Mouse (Mus musculus) forebrain, postnatal 0 days (tissue): ENCODE measurements around the gene Adap1. TPM values are rescaled to one million over a fixed set of nuclear protein-coding genes. Genes with fewer than 3 reads are reported as not detected.
A peak's percentile ranks its signal among the peaks of the same experiment; 100 is the strongest.

Experiments used
- ATAC-seq: fragments of 200-750 bp; cut with Nextera tagmentation; 2 replicates; pipeline ENCODE4 v1.8.0; 2017; ENCODE audit warnings: mild to moderate bottlenecking, moderate library complexity
- DNase-seq: peaks from one replicate; pipeline ENCODE4 v3.0.0-alpha.2; 2015
- H3K27ac ChIP-seq: fragments of 300-500 bp; sonication (generic); 2 replicates; pipeline ENCODE4 v1.5.1; 2014; ENCODE audit warnings: low read depth, mild to moderate bottlenecking, antibody characterized with exemption, low read length, moderate library complexity, mixed read lengths
- H3K27me3 ChIP-seq: fragments of 300-500 bp; sonication (generic); 2 replicates; pipeline ENCODE4 v1.6.1; 2014; ENCODE audit warnings: mild to moderate bottlenecking, low read length, mixed read lengths; ENCODE audit not compliant: insufficient read depth
- H3K36me3 ChIP-seq: fragments of 300-500 bp; sonication (generic); 2 replicates; pipeline ENCODE4 v1.6.1; 2014; ENCODE audit warnings: mild to moderate bottlenecking, moderate library complexity; ENCODE audit not compliant: insufficient read depth
- H3K4me1 ChIP-seq: fragments of 300-500 bp; sonication (generic); 2 replicates; pipeline ENCODE4 v1.6.1; 2014; ENCODE audit warnings: antibody characterized with exemption; ENCODE audit not compliant: insufficient read depth
- H3K4me2 ChIP-seq: fragments of 300-500 bp; sonication (generic); 2 replicates; pipeline ENCODE4 v1.6.1; 2014; ENCODE audit warnings: low read depth, mild to moderate bottlenecking, moderate library complexity
- H3K4me3 ChIP-seq: fragments of 300-500 bp; sonication (generic); 2 replicates; pipeline ENCODE4 v1.5.1; 2014; ENCODE audit warnings: low read depth, low read length, mixed read lengths
- H3K9ac ChIP-seq: fragments of 300-500 bp; sonication (generic); 2 replicates; pipeline ENCODE4 v1.6.1; 2014; ENCODE audit warnings: mild to moderate bottlenecking
- H3K9me3 ChIP-seq: fragments of 300-500 bp; sonication (generic); 2 replicates; pipeline ENCODE4 v1.6.1; 2016; ENCODE audit warnings: low read length
- CTCF ChIP-seq: sonication (generic); IDR thresholded peaks from 2 replicates; pipeline ENCODE4 v1.5.1; 2016; ENCODE audit warnings: antibody characterized with exemption, control low read depth, low read depth
- WGBS: fragments of 180-500 bp; shearing (Covaris S2); extraction: QIAGEN DNeasy Blood & Tissue Kit; methylation state at CpG from one replicate; pipeline ENCODE4 v1.1.7; 2014; 5-methylcytosine and 5-hydroxymethylcytosine counted together
- polyA plus RNA-seq: library from polyadenylated mRNA; unstranded; fragments of >200 nt; fragmentation: Nextera tagmentation; extraction: Ambion mirVana; gene quantifications from 2 replicates; pipeline ENCODE4 v1.2.1, GENCODE M21; 2015
- total RNA-seq: library from RNA; depleted of rRNA; stranded (reverse); fragments of >200 nt; gene quantifications from 2 replicates; pipeline ENCODE4 v1.2.3, GENCODE M21; 2014

Gene Adap1
- total and polyA plus RNA-seq, 2 experiments from 2014 or later: 128 to 188 TPM

GRCm38 (mm10) chr5:139331742-139332141 is 6.3 kb upstream of the Adap1 start:
- TF ChIP-seq CTCF: peak; percentile 96
- WGBS: 21% methylated on average over 8 of the region's 8 CpGs
- H3K4me1 ChIP-seq: no peaks in the 10 kb centered on the region
- H3K9me3 ChIP-seq: no peaks in the 10 kb centered on the region
- H3K27ac ChIP-seq: no peak overlapping the region
- no peak overlapping the region for H3K4me2 ChIP-seq
- H3K4me3 ChIP-seq: no peak overlapping the region
- H3K36me3 ChIP-seq: peaks cover 22% of the 10 kb centered on the region
- ATAC-seq (no peak), DNase-seq (peak; percentile 77)
- no peak overlapping the region for H3K9ac ChIP-seq
- no peaks in the 10 kb centered on the region for H3K27me3 ChIP-seq

GRCm38 (mm10) chr5:139330766-139331165 is 5.3 kb upstream of the Adap1 start:
- 63% methylated on average over 7 of the region's 7 CpGs for WGBS
- Histone ChIP-seq H3K9ac (no peak overlapping the region), H3K4me2 (no peak overlapping the region), H3K27ac (no peak overlapping the region), H3K27me3 (no peaks in the 10 kb centered on the region), H3K4me1 (peaks cover 3% of the 10 kb centered on the region; the same call in 1 of the 2 replicates), H3K9me3 (no peaks in the 10 kb centered on the region), H3K4me3 (no peak overlapping the region), H3K36me3 (peaks cover 14% of the 10 kb centered on the region)
- no peak for DNase-seq
- no peak for ATAC-seq
- no peak for TF ChIP-seq CTCF

GRCm38 (mm10) chr5:139327634-139328020 is 2.2 kb upstream of the Adap1 start:
- ATAC-seq (no peak), DNase-seq (no peak)
- WGBS: 74% methylated on average over 7 of the region's 7 CpGs
- Histone ChIP-seq H3K36me3 (no peaks in the 10 kb centered on the region), H3K27ac (no peak overlapping the region), H3K9ac (no peak overlapping the region), H3K4me1 (peaks cover 16% of the 10 kb centered on the region; the same call in 1 of the 2 replicates), H3K27me3 (no peaks in the 10 kb centered on the region), H3K4me2 (no peak overlapping the region), H3K4me3 (no peak overlapping the region), H3K9me3 (no peaks in the 10 kb centered on the region)
- TF ChIP-seq CTCF: no peak

GRCm38 (mm10) chr5:139326986-139327633 is 1.7 kb upstream of the Adap1 start:
- WGBS: 74% methylated on average over 7 of the region's 7 CpGs
- Histone ChIP-seq H3K9ac (no peak overlapping the region), H3K36me3 (no peaks in the 10 kb centered on the region), H3K4me1 (peaks cover 16% of the 10 kb centered on the region; the same call in 1 of the 2 replicates), H3K27ac (no peak overlapping the region), H3K9me3 (no peaks in the 10 kb centered on the region), H3K27me3 (no peaks in the 10 kb centered on the region), H3K4me2 (no peak overlapping the region), H3K4me3 (no peak overlapping the region)
- ATAC-seq (no peak), DNase-seq (no peak)
- no peak for TF ChIP-seq CTCF

DNA sequence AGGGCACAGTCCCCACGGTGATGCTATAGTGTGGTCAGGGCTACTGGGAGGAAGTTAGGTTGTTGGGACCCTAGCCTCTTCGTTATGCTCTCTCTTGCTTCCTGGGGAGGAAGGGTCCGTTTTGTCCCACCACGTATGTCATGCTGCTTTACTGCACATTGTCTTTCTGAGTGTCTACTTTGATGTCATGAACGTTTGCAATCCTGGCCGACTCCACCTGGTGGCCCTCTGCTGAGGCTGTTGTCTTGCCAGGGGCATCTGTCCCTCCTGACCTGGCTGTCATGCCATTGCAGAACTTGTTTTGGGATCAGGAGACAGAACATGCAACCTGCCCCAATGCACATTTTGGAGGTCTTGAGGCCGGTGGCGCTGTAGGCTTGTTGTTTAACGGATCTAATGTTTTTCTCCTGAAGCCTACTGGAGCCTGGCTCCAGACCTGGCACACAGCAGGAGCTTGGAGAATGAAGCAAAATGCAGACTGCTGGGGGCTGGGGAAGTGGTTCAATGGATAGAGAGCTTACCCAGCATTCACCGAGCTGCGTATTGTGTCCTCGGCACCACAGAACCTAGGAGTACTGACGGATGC is 782 bp upstream of the Adap1 start:
- TF ChIP-seq CTCF: peak; percentile 40
- no peak overlapping the region for H3K27ac ChIP-seq
- no peak overlapping the region for H3K4me3 ChIP-seq
- no peak overlapping the region for H3K9ac ChIP-seq
- 60% methylated on average over 13 of the region's 13 CpGs for WGBS
- ATAC-seq: no peak
- H3K4me2 ChIP-seq: peak overlapping the region; percentile 81
- H3K36me3 ChIP-seq: no peaks in the 10 kb centered on the region
- no peak for DNase-seq
- H3K27me3 ChIP-seq: no peaks in the 10 kb centered on the region
- no peaks in the 10 kb centered on the region for H3K9me3 ChIP-seq
- peaks cover 16% of the 10 kb centered on the region; the same call in 1 of the 2 replicates for H3K4me1 ChIP-seq

DNA sequence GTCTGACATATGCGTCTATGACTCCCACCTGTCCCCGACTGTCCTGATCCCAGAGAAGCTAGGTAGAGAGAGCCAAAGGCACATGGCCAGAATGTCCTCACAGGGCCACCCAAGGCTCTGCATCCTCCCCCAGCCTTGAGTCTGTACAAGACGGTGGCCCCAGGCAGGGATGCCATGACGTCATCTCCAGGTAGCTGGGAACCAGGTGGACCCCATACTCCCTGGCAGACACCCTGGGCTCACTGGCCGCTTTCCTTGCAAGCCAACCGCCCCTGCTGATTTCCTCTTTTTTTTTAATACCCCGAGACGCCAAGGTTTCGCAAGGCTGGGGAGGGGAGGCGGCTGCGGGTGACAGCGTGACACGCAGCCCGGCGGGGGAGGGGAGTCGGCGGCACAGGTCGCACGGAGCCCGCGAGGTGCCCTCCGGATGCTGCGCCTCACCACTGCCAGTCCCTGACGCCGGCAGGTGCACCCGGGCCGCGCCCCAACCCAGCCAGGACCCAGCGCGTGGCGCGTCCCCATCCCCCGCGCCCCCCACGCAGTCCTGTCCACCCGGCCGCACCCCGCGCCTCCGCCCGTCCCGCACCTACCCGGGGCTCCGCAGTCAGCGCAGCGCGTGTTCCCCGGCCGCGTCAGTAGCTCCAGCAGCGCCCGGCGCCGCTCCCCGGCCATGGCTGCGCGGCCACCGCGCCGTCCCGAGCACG is 579 bp downstream of the Adap1 start:
- ATAC-seq (peak; percentile 59), DNase-seq (peak; percentile 60)
- WGBS: 4% methylated on average over 48 of the region's 62 CpGs
- H3K36me3 ChIP-seq: no peaks in the 10 kb centered on the region
- H3K9ac ChIP-seq: peak overlapping the region; percentile 86
- no peak for TF ChIP-seq CTCF
- peak overlapping the region; percentile 79 for H3K4me3 ChIP-seq
- H3K4me2 ChIP-seq: peak overlapping the region; percentile 81
- no peaks in the 10 kb centered on the region for H3K9me3 ChIP-seq
- H3K27ac ChIP-seq: peak overlapping the region; percentile 78
- H3K4me1 ChIP-seq: peaks cover 16% of the 10 kb centered on the region; the same call in 1 of the 2 replicates
- H3K27me3 ChIP-seq: no peaks in the 10 kb centered on the region

GRCm38 (mm10) chr5:139324045-139324491 is 1.4 kb downstream of the Adap1 start:
- Histone ChIP-seq H3K27ac (peak overlapping the region; percentile 78; the same call in 1 of the 2 replicates), H3K36me3 (no peaks in the 10 kb centered on the region; the same call in 1 of the 2 replicates), H3K4me3 (peak overlapping the region; percentile 79), H3K27me3 (no peaks in the 10 kb centered on the region), H3K4me2 (peak overlapping the region; percentile 81), H3K9ac (peak overlapping the region; percentile 86), H3K9me3 (no peaks in the 10 kb centered on the region), H3K4me1 (peaks cover 16% of the 10 kb centered on the region; the same call in 1 of the 2 replicates)
- DNase-seq: peak; percentile 31
- 39% methylated on average over 5 of the region's 5 CpGs for WGBS
- peak; percentile 38; the same call in 1 of the 2 replicates for TF ChIP-seq CTCF
- ATAC-seq: peak; percentile 32
